Mouse (Mus musculus): ENCODE measurements around the gene Hoxa4.

The Hoxa4 gene

DNA sequence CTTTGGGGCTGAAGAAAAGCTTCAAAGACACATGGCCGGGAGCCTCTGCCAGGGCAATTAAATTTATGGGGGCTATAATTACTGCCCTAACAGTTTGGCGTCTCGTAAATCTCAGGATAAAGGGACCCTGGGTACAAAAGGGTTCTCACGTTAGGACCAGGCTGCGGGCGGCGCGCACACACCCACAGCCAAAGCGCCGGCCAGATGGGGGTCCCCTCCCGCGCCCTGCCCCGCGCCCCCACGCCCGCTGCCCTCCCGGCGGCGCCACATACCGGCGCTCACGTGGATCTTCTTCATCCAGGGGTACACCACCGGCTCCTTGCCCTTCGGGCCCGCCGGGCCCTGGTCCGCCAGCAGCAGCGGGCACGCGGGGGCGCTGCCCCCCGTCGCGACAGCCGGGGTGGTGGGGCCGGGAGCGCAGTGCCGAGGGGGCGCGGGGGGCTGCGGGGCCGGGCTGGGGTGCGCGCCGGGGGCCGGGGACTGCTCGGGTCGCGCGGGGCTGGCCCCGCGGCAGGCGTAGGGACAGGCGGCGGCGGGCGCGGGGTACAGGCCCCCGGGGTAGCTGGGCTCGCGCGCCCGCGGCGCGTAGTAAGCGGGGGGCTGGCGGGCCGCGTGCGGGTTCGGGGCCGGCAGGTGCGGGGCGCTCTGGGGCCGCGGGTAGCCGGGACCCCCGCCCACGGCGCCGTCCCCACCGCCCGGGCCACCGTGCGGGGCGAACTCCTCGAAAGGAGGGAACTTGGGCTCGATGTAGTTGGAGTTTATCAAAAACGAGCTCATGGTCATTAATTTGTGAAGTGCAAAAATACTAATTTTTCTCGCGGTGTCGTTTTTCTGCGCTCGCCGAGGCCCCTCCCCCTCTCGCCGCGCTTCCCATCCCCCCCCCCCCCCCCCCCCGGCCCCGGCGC is at the start of gene Hoxa4:
Gene Hoxa4, minus strand, starts transcription at position 848 of the 905 bp plus-strand sequence.
- DNase-seq (ENCODE audit: inconsistent ontology term), result no peak

DNA sequence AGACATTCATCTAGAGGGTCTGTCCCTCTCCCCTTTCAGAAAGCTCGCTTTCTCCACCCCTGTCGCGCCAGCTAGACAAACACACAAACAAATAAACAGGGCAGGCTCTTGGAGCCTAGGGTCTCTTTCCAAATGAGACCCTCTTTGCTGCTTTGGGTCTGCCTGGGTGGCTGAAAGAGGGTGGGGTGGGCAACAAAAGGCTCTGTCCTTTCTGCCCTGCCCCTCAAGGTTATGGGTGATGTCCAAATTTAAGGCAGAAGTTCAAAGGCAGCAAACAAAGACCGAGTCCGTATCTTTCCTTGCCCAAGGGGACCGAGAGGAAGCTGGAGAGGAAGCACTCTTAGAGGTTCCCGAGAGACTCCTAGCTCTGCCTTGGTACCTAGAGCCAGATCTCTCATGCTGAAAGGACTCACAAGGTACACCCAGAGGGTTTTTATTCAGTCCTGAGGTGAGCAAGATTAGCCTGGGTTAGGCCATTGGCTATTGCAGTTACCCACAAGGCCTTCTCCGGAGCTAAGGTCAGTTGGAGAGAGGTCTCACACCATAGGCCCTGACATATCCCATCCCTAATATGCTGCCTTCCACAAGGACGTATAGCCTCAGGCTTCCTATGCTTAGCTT is 49.6 kb upstream of the Hoxa4 start:
- no peak for DNase-seq (ENCODE audit: inconsistent ontology term)

DNA sequence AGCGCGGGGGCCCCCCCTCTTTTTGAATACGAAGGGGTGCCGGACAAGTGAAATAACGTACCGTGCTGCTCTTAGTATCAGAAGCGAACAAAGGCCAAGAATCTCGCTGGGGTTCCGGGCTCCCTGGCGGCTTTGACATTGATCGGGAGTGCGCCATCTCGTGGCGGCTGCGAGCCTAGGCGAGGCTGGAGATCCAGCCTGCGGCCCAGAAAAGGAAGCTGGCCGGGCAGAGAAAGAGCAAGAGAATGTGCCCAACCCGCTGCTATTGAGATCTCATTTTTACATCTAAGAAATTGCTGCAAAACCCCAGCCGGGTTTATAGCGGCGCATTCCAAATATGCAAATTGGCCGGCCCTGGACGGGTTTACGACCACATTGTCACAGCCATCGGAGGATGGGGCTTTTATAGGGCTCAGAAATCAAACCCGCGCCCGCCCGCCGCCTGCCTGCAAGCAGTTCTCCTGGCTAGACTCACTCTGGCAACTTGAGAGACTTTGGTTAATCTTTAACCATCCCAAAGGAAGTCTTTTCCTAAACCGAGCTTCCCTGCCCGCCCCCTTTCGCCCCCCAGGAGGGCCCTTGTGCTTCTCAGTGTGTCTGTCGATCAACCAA is 48.9 kb upstream of the Hoxa4 start, which contains the start of gene Hoxa10:
Gene Hoxa10, minus strand, starts transcription at position 466 of the 612 bp plus-strand sequence.
- peak; percentile 40 for DNase-seq (ENCODE audit: inconsistent ontology term)

DNA sequence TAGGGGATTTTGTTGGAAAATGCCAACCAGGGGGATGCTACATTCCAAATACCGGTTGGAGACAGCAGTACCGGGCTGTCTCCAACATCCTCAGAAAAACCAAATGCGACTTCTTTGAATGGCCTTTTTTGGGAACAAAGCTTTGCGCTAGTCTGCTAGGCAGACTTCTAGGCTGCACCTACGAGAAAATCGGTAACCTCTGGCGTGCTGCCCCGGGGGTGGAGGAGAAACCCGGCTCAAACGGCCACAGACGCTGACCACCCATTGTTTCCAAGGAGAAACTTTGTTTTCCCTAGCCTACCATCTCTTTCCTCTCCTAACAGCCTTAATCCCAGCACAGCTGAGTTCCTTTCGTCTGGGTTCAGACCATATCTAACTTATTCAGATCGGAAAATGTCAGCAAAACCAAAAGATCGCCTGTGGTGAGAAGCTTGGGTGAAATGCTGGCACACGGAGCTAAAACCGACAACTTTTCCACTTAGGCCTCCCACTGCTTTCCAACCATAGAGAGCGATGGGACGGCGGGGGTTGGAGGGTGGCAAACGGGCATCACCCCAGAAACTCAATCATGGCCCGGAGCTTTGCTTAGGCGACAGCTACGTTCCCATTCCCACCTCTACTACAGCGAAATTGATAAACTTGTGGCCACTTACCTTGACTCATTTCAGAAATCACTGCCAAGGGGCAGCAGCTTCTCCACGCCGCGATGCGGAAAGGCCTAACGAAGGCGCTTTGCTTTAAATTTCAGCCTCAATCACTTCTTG is 48.3 kb upstream of the Hoxa4 start:
- no peak for DNase-seq (ENCODE audit: inconsistent ontology term)

GRCm38 (mm10) chr6:52238976-52239375 is 47.4 kb upstream of the Hoxa4 start:
- DNase-seq (ENCODE audit: inconsistent ontology term), result no peak

- no peak for DNase-seq (ENCODE audit: inconsistent ontology term)
These were observed 46.6 kb upstream of the Hoxa4 start for GRCm38 (mm10) chr6:52238155-52238545.

DNA sequence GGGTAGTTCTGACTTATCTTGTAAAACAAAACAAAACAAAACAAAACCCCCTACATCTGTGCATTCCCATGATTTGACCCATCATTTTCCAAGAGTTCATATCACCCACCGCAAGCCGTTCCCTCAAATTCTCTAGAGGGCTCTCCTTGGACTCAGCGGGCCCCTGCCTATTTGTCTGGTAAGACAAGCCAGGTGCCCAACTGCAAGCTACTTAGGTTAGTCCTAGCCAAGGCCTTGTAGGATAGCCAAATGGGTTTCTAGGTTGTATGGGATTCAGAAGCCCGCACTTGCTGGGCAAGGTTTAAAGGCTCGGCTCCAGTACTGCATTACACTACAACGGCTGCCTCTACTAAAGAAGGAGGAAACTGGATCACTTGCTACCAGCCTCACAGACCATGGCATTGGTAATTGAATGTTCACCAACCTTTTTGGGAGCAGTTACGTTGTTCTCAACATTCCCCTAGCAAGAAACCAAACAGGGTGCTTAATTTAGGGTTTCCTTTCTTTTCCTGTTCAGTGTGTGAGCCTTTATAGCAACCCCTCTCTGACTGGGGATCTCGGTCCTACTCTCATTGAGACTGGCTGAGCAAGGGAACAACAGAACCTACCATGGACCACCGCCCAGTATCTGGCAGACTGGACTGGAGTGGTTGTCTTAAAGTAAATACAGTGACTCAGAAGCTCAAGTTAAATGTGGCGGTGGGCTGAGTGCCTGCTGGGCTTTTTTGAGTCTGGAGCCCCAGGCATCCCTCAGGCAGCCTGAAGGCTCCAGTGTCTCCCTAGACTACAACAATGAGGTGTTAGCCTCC is 46.0 kb upstream of the Hoxa4 start:
- no peak for DNase-seq (ENCODE audit: inconsistent ontology term)

DNA sequence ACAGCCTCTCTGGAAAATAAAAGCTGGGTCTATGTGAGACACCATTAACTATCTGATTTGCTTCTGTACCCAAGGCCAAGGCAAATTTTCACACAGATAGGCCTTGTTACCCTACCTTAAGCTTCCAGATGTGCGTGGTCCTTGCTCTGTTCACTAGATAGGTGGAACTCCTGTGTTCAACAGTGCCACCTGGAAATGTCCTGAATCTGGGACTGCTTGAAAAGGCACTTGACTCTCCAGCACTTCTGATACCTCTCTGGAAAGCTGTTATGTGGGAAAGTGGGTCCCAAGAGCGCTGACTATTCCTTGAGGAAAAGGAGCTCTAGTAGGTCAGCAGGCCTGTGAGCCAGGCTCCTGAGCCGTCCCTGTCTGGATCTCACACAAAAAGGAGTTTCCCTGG is 45.3 kb upstream of the Hoxa4 start:
- no peak for DNase-seq (ENCODE audit: inconsistent ontology term)

DNA sequence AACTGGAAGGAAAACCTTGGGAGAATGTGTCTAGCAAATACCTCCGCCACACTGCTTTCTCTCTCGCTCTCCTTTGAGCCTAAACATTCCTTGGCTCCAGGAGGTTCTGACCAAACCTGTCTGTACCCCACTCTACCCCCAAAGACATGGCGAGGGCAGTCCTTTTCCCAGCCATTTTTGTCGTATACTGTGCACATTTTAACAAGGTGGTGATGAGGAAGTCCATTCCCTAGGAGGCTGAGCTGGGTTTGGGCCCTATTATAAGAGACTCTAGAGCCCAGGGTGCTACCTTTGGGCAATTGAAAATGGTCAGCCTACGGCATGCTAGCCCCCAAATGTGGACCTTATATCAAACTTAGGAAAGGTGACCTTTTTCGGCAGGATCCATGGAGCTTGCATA is 44.3 kb upstream of the Hoxa4 start:
- DNase-seq (ENCODE audit: inconsistent ontology term), result no peak

DNA sequence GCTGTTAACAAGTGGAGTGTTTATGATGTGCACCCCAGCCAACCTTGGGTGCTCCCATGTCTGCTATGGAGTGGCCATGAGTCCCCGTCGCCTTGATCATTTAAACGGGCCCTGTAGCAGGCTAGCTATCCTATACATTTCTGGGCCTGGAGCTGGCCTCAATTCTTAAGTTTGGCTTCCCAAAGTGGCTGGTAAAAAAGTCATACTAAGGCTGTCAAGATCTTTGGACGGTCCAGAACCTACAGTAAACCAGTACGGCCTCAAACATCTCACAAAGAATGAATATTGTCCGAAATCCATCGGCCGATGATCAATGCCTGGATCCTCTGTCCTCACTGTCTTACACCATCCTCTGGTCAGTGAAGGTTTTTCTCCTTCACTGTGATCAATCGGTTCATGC is 43.7 kb upstream of the Hoxa4 start:
- DNase-seq (ENCODE audit: inconsistent ontology term), result no peak

GRCm38 (mm10) chr6:52234428-52235140 is 43.0 kb upstream of the Hoxa4 start:
- no peak for DNase-seq (ENCODE audit: inconsistent ontology term)

DNA sequence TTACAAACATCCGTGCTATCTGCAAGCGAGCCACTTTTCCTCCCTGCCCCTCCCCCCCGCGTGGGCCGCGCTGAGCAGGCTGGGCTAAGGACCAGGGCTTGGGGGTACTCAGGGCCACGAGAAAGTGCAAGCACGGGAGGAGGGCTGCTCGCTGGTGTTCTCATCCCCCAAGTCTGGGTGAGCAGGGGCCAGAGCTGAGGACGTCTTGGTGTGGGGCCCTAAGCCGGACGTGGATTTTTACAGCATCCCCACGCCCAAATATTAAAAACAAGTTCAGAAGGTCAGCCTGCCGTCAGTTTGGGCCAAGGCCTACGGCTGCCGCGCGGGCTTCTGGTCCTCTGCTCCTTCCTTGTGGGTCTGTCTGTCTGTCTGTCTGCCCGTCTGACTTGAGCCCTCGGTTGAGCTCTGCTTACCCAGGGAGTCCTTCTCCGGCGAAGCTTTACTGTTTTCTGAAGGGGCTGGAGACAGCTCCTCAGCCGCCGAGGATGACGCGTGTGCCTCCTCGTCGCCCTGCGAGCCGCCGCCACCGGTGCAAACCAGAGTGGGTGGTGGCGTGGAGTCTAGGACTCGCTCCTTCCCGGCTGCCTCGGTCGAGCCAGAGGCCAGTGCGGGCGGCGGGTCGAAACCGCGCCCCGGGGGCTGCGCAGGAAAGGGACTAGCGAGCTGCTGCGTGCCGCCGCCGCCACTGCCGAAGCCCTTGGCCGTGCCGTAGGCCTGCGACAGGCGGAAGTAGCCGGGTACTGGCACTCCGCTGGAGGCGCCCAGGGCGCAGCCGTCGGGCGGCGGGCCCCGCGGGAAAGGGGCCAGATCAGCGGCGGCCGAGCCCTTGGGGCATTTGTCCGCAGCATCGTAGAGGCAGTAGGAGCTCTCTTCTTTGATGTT is 42.2 kb upstream of the Hoxa4 start:
- no peak for DNase-seq (ENCODE audit: inconsistent ontology term)

DNA sequence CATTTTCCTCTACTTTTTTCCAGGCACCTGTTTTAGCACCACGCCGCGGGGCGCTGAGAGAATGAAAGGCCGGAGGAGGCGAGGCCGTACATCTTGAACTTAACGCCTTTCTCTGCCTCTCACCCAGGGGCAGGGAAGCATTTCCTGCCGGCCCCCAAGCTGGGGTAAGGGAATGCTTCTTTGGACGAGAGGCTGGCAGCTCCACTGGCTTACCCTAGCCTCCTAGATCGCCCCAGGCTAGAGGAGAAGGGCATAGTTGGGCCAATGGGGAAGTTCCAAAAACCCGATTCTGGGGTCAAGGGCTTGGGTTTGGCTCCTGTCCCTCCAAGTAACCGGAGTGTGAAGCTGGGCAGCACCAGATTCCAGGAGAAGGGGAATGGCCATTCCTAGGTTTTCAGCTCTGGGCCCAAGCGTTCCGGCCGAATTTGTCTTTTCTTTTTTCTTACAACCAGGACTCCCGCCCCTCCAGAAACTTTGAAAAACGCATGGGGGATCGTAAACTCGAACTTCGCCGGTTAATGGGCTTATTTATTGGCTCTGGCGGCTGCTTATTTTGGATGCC is 41.5 kb upstream of the Hoxa4 start:
- no peak for DNase-seq (ENCODE audit: inconsistent ontology term)

GRCm38 (mm10) chr6:52232568-52232965 is 41.0 kb upstream of the Hoxa4 start:
- no peak for DNase-seq (ENCODE audit: inconsistent ontology term)

- DNase-seq (ENCODE audit: inconsistent ontology term), result no peak
These were observed 40.5 kb upstream of the Hoxa4 start for GRCm38 (mm10) chr6:52231885-52232567.

GRCm38 (mm10) chr6:52230516-52231165 is 39.1 kb upstream of the Hoxa4 start, which contains the start of gene Hoxa9:
TSS of gene Hoxa9 (minus strand) at chr6:52231089.
- no peak for DNase-seq (ENCODE audit: inconsistent ontology term)

GRCm38 (mm10) chr6:52229558-52230416 is 38.2 kb upstream of the Hoxa4 start:
- DNase-seq (ENCODE audit: inconsistent ontology term), result no peak
